Mouse (Mus musculus) CD8-positive naive resting alpha-beta T cell, adult 2 months (primary cell): ENCODE data around the gene Cecr2.

Experiments used
- DNase-seq, 2 experiments: peaks; one replicate each; pipeline ENCODE4 v3.0.0; 2022; ENCODE audit warnings: low read depth in 2 of 2, low spot score in 2 of 2

Cecr2 gene

DNA sequence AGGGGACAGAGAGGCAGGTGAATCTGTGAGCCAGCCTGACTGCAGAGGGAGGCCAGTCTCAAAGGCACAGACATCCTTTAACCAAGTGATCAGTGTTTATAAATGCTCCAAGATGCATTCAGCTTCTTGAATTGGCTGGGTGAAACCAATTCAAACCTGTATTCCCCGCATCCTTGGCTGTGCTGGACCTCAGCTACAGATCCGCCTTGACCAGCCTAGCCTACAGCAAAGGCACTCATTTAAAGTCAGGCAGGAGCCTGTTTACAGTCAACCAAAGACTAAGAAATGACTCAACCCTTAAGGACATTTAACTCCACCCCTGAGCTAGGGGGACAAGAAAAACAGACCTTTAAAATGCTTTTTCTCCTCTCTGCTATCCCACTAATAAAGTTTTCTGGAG is 153.1 kb downstream of the Cecr2 start:
- no peak for DNase-seq

DNA sequence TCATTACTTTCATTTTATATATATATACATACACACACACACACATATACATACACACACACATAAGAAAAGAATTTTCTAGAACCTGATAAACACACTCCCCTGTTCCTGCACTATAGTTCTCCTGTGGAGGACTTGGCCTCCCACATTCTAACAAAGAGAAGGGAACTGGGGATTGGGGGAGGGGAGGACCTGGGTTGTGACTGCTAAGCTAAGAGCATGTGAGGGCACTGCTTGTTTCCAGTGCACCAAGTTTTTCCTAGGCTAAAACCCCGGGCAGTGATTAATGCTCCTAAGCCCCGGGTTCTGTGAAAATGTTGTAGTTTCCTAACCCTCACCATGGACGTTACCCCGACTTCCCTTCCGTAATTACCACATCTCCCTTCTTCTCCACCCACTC is 154.0 kb downstream of the Cecr2 start:
- no peak for DNase-seq
